Mouse (Mus musculus): Measurements from ENCODE around the gene Ppfibp1.

- TF ChIP-seq CTCF (IDR thresholded peaks at IDR 0.05; ENCODE audit: control insufficient read depth, insufficient read depth, low read length) = no peak
- TF ChIP-seq POLR2A (IDR thresholded peaks at IDR 0.05; ENCODE audit: borderline replicate concordance, control insufficient read depth, low read depth, low read length) = no peak
Measured at GRCm38 (mm10) chr6:147030096-147030885, 142.0 kb downstream of the Ppfibp1 start.
